Mouse (Mus musculus) left cerebral cortex, postnatal 4 days (tissue): ENCODE data around the gene Sdr39u1. TPM values are rescaled to one million over a fixed set of nuclear protein-coding genes. Genes with fewer than 3 reads are reported as not detected.
A peak's percentile ranks its signal among the peaks of the same experiment; 100 is the strongest.

Source experiments
- DNase-seq: peaks from one replicate; pipeline ENCODE4 v3.0.0-alpha.2; 2022
- intact Hi-C: fragments of 180-260 bp; cut with DNase I; formaldehyde crosslinking; loops from one replicate; pipeline ENCODE4 v1.15.1; 2025
- total RNA-seq, 2 experiments: library from RNA; stranded (reverse); gene quantifications; 2 replicates each; pipeline ENCODE4 v1.2.3; 2021

Sdr39u1 gene
- total RNA-seq = 10 to 100 TPM; 63.1 to 75.9 TPM

GRCm38 (mm10) chr14:55899701-55900413 lies at the start of gene Sdr39u1:
Sdr39u1 (minus strand) TSS chr14:55900293.
- DNase-seq = peak; percentile 89
- intact Hi-C loops = loop anchor here (10.0 kb wide), 1 partner anchor 215 kb away; the partner anchor contains the start of gene Tinf2

GRCm38 (mm10) chr14:55946269-55946969 lies 46.3 kb upstream of the Sdr39u1 start:
- no peak for DNase-seq
- intact Hi-C loops = no loop called here

- intact Hi-C loops = no loop called here
- no peak for DNase-seq
These were observed 44.5 kb upstream of the Sdr39u1 start, which contains the start of gene Cma1 for GRCm38 (mm10) chr14:55944575-55944974. Cma1 (minus strand) TSS chr14:55944675.

GRCm38 (mm10) chr14:55943601-55944000 lies 43.5 kb upstream of the Sdr39u1 start:
- DNase-seq = no peak
- intact Hi-C loops = no loop called here

GRCm38 (mm10) chr14:55940070-55940800 lies 40.1 kb upstream of the Sdr39u1 start:
- intact Hi-C loops = no loop called here
- no peak for DNase-seq

GRCm38 (mm10) chr14:55933586-55933985 lies 33.5 kb upstream of the Sdr39u1 start:
- peak; percentile 23 for DNase-seq
- intact Hi-C loops = no loop called here

GRCm38 (mm10) chr14:55929263-55929997 lies 29.3 kb upstream of the Sdr39u1 start:
- intact Hi-C loops = no loop called here
- no peak for DNase-seq

GRCm38 (mm10) chr14:55926847-55927246 lies 26.8 kb upstream of the Sdr39u1 start:
- intact Hi-C loops = no loop called here
- no peak for DNase-seq

- no peak for DNase-seq
- intact Hi-C loops = no loop called here
These were observed 22.6 kb upstream of the Sdr39u1 start for GRCm38 (mm10) chr14:55922475-55923232.

GRCm38 (mm10) chr14:55918240-55919082 lies 18.4 kb upstream of the Sdr39u1 start:
- DNase-seq = peak; percentile 78
- intact Hi-C loops = no loop called here

- intact Hi-C loops = no loop called here
These were observed 13.3 kb upstream of the Sdr39u1 start for GRCm38 (mm10) chr14:55913406-55913805.

GRCm38 (mm10) chr14:55905518-55905917 lies 5.4 kb upstream of the Sdr39u1 start:
- intact Hi-C loops = loop anchor here (10.0 kb wide), 1 partner anchor 221 kb away; the partner anchor contains the start of gene Tinf2
- no peak for DNase-seq

More at GRCm38 (mm10) chr14:55913406-55913805, 13.3 kb upstream of the Sdr39u1 start:
- DNase-seq = no peak

- DNase-seq = no peak
- intact Hi-C loops = loop anchor here (10.0 kb wide), 1 partner anchor 216 kb away; the partner anchor contains the start of gene Tinf2
These were observed 292 bp upstream of the Sdr39u1 start for GRCm38 (mm10) chr14:55900414-55900755.

- intact Hi-C loops = no loop called here
- no peak for DNase-seq
These were observed 1.1 kb downstream of the Sdr39u1 start for GRCm38 (mm10) chr14:55898947-55899346.

- intact Hi-C loops = no loop called here
- DNase-seq = no peak
These were observed 2.4 kb downstream of the Sdr39u1 start for GRCm38 (mm10) chr14:55897671-55898070.

- DNase-seq = no peak
- intact Hi-C loops = no loop called here
These were observed 13.3 kb downstream of the Sdr39u1 start for GRCm38 (mm10) chr14:55886571-55887382.

- no peak for DNase-seq
- intact Hi-C loops = no loop called here
These were observed 14.3 kb downstream of the Sdr39u1 start for GRCm38 (mm10) chr14:55885791-55886271.
